Mouse (Mus musculus) kidney, adult 2 months (tissue): Measurements from ENCODE around the gene Chid1. TPM values are rescaled to one million over a fixed set of nuclear protein-coding genes. Genes with fewer than 3 reads are reported as not detected.

Experiments used
- DNase-seq: peaks from one replicate; pipeline ENCODE4 v3.0.0; 2021
- H3K27ac ChIP-seq: fragments of 200-500 bp; 2 replicates; pipeline ENCODE4 v1.5.1; 2012; ENCODE audit warnings: low read depth, low read length, control low read depth, inconsistent platforms; ENCODE audit not compliant: insufficient read depth
- H3K27me3 ChIP-seq: fragments of 200-500 bp; replicated peaks from 2 replicates; pipeline ENCODE4 v1.6.1; 2012; ENCODE audit warnings: mild to moderate bottlenecking, moderate library complexity, low read length, inconsistent platforms; ENCODE audit not compliant: control insufficient read depth, insufficient read depth
- H3K36me3 ChIP-seq: fragments of 200-500 bp; 2 replicates; pipeline ENCODE4 v1.6.1; 2012; ENCODE audit warnings: mild to moderate bottlenecking, moderate library complexity, low read length, inconsistent platforms; ENCODE audit not compliant: control insufficient read depth, insufficient read depth
- H3K4me1 ChIP-seq: fragments of 200-500 bp; 2 replicates; pipeline ENCODE4 v1.6.1; 2011; ENCODE audit warnings: low read length; ENCODE audit not compliant: control insufficient read depth, insufficient read depth
- H3K4me3 ChIP-seq: fragments of 200-500 bp; 2 replicates; pipeline ENCODE4 v1.5.1; 2011; ENCODE audit warnings: mild to moderate bottlenecking, low read depth, low read length, control low read depth; ENCODE audit not compliant: insufficient read depth
- CTCF ChIP-seq: fragments of 200-500 bp; conservative IDR thresholded peaks from 2 replicates; pipeline ENCODE4 v1.5.1; 2011; ENCODE audit warnings: low read depth, mild to moderate bottlenecking, control low read depth, low read length, moderate library complexity, mixed read lengths; ENCODE audit not compliant: insufficient read depth, insufficient read length
- POLR2A ChIP-seq: fragments of 200-500 bp; IDR thresholded peaks from one replicate; pipeline ENCODE4 v1.6.1; 2011; ENCODE audit warnings: low read depth, low read length, control low read depth
- WGBS: fragments of 180-500 bp; shearing (Covaris S2); methylation state at CpG from one replicate; pipeline ENCODE4 v1.1.7; 2018; 5-methylcytosine and 5-hydroxymethylcytosine counted together
- polyA plus RNA-seq: library from polyadenylated mRNA; depleted of rRNA; stranded (reverse); fragments of >200 nt; gene quantifications from 2 replicates; pipeline ENCODE4 v1.2.3, GENCODE M21; 2012

Gene Chid1
- polyA plus RNA-seq, 1 experiment: 35.6 TPM

DNA sequence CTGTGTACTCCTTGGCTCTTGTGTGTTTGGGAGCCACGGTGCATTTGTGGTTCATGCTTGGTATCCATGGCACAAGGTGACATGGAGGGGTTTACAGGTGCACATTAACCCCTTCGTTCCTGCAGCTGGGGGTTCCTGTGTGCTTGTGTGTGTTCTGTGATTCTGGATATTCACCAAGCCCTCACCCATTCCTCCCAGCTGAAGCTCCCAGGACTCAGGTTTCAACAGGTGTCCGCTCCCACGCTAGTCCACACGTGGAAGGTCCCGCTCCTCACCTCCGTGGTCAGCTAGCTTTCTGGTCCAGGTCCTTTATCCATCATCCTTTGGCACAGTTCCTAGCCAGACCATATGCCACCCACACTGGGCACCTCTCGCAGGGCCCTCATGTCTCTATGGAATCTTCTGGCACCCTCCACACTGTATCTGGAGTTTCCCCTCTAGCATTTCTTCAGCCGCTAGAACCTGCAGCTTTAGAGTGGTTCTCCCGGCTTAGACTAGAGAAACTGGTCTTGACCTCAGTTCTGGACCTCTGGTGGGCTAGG is 73.0 kb downstream of the Chid1 start:
- no peaks in the 10 kb centered on the region for H3K27me3 ChIP-seq
- no peaks in the 10 kb centered on the region for H3K36me3 ChIP-seq
- no peak for DNase-seq
- TF ChIP-seq CTCF: no peak
- H3K4me3 ChIP-seq: peak overlapping the region; percentile 32
- H3K4me1 ChIP-seq: peaks cover 31% of the 10 kb centered on the region
- H3K27ac ChIP-seq: peak overlapping the region; percentile 83
- 54% methylated on average over 10 of the region's 10 CpGs for WGBS

DNA sequence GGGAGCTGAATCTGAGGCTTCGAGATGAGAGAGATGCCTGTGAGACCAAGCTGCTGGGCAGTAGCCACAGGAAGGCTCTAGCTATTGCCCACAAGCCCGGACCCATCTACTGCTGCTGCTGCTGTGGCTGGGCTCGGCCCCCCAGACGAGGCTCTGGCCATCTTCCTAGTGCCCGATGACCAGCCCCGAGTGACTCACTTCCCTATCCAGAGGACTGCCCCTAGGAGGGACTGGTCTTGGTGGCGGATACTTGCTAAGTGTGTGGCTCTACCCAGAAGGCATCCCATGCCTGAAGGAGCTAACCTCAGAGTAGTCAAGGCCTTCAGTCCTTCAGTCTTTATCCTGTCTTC is 73.6 kb downstream of the Chid1 start:
- no peak for TF ChIP-seq CTCF
- no peak for TF ChIP-seq POLR2A
- Histone ChIP-seq H3K27ac (no peak overlapping the region), H3K4me3 (no peak overlapping the region), H3K36me3 (no peaks in the 10 kb centered on the region), H3K27me3 (no peaks in the 10 kb centered on the region), H3K4me1 (peaks cover 31% of the 10 kb centered on the region)
- DNase-seq: peak; percentile 31
- WGBS: 75% methylated on average over 7 of the region's 7 CpGs

DNA sequence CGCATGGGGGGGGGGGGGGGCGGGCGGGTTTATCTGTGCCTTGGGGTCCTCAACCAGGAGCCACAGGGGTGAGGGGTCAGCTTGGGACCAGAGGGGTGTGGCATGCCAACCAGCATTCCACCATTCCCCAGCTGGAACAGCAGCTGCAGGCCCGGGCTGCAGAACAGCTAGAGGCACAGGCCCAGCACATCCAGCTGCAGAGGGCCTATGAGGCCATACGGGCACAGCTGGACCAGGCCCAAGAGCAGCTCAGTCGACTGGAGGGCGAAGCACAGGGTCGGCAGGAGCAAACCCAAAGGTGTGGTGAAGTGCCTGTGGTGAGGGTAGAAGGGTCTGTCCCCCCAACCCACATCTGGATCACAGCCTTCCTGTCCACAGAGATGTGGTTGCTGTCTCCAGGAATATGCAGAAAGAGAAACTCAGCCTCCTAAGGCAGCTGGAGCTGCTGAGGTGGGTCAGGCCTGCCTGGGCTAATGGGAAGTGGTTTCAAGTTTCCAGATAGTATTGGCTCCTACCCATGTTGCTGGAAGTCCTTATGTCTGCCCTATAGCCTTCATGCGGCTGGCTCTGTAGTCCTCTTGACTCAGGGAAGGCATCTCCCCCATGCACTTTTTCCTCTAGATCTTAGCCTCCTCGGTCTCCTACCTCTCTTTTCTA is 74.1 kb downstream of the Chid1 start:
- no peak for DNase-seq
- H3K4me3 ChIP-seq: no peak overlapping the region
- 54% methylated on average over 9 of the region's 10 CpGs for WGBS
- H3K36me3 ChIP-seq: no peaks in the 10 kb centered on the region
- no peak overlapping the region for H3K27ac ChIP-seq
- no peaks in the 10 kb centered on the region for H3K27me3 ChIP-seq
- no peak for TF ChIP-seq POLR2A
- no peak for TF ChIP-seq CTCF
- peaks cover 31% of the 10 kb centered on the region for H3K4me1 ChIP-seq

DNA sequence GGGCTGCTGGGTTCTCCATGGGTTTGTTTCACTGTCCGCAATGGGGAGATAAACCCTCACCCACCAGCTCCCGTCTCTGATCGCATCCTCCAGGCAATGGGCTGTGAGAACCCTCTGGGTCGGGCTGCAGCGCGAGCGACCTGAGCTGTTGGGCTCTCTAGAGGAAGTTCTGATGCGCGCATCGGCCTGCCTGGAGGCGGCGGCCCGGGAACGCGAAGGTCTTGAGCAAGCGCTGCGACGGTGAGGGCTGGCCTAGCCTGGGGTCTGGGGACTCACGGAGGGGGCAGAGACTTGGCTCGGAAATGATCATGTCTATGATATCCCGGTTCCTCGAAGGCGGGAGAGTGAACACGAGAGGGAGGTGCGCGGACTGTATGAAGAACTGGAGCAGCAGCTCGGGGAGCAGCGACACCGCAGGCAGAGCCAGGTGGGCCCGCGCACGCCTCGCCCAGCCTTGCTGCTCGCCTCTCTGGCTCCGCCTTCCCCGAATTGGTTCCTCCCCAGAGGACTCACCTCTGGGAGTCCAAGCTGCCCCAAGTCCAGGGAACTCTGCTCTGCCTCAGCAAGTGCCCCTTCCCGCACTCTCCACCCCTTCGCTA is 75.0 kb downstream of the Chid1 start:
- Histone ChIP-seq H3K27me3 (no peaks in the 10 kb centered on the region), H3K4me1 (peaks cover 27% of the 10 kb centered on the region), H3K27ac (peak overlapping the region; percentile 25; the same call in 1 of the 2 replicates)

DNA sequence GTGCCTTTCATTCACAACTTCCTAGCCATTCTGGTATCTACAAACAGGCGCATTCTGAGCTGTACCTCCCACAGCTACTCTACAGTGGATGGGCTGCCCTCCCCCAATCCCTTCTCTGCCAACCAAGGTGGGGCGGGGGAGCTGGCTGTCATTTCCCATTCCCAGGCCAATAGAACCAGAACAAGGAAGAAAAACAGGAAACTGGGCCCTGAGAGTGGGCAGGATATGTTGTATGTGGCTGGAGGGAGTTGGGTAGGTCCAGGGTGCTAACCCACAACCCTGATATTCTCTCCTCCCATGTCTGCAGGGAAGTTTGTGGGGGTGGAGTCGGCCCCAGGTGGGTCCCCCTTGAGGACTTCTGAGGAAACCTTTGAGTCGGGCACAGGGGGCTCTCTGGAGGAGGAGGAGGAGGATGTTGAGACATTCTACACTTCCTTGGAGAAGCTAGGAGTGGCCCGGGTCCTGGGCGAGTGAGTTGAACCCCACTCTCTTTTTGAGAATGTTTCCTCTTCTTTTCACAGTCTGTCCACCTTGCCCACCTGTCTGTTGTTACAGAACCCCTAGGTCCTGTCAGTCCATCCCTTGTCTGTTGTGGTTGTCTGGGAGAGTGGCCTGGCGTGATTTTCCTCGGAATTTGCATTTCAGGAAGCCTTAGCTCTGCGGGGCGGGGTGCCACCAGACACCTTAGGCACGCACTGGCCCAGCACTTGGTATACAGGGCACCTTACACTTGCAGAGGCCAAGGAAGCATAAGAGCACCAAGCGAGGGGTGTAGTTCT is 75.6 kb downstream of the Chid1 start:
- no peak for TF ChIP-seq CTCF
- TF ChIP-seq POLR2A: no peak
- WGBS: 62% methylated on average over 12 of the region's 12 CpGs
- H3K4me1 ChIP-seq: peaks cover 20% of the 10 kb centered on the region
- peak overlapping the region; percentile 29; the same call in 1 of the 2 replicates for H3K4me3 ChIP-seq
- H3K27me3 ChIP-seq: no peaks in the 10 kb centered on the region
- peak overlapping the region; percentile 34 for H3K27ac ChIP-seq
- DNase-seq: peak; percentile 86
- H3K36me3 ChIP-seq: no peaks in the 10 kb centered on the region

More for the DNA sequence above, 75.0 kb downstream of the Chid1 start:
- peak overlapping the region; percentile 29; the same call in 1 of the 2 replicates for H3K4me3 ChIP-seq
- 36% methylated on average over 38 of the region's 38 CpGs for WGBS
- H3K36me3 ChIP-seq: no peaks in the 10 kb centered on the region
- no peak for TF ChIP-seq POLR2A
- no peak for TF ChIP-seq CTCF
- peak; percentile 68 for DNase-seq

DNA sequence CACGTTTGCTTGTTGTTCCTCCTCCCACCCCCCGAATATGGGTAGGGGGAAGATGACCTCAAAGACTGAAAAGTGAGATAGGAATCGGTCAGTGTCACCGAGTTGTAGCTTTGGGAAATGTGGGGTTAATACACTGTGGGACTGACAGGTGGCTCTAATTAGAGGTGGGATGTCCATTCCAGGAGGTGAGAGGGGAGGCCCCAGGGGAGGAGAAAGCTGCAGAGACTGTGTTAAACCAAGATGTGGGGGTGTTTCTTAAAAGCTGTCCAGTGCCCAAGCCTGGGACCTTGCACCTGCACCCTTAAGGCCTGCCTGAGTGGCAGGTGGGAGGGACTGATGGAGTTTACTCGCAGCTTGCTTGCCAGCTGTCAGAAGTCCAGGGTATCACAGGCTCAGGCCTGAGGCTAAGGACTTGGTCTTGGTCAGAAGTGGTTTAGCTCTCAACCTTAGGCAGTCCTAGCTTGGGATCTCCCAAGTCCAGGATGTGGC is 77.3 kb downstream of the Chid1 start:
- Histone ChIP-seq H3K27ac (peak overlapping the region; percentile 44; the same call in 1 of the 2 replicates), H3K4me1 (peaks cover 10% of the 10 kb centered on the region), H3K27me3 (no peaks in the 10 kb centered on the region), H3K4me3 (peak overlapping the region; percentile 66), H3K36me3 (no peaks in the 10 kb centered on the region)
- WGBS: 12% methylated on average over 5 of the region's 5 CpGs
- peak; percentile 88 for DNase-seq
- TF ChIP-seq CTCF (no peak), POLR2A (no peak)

DNA sequence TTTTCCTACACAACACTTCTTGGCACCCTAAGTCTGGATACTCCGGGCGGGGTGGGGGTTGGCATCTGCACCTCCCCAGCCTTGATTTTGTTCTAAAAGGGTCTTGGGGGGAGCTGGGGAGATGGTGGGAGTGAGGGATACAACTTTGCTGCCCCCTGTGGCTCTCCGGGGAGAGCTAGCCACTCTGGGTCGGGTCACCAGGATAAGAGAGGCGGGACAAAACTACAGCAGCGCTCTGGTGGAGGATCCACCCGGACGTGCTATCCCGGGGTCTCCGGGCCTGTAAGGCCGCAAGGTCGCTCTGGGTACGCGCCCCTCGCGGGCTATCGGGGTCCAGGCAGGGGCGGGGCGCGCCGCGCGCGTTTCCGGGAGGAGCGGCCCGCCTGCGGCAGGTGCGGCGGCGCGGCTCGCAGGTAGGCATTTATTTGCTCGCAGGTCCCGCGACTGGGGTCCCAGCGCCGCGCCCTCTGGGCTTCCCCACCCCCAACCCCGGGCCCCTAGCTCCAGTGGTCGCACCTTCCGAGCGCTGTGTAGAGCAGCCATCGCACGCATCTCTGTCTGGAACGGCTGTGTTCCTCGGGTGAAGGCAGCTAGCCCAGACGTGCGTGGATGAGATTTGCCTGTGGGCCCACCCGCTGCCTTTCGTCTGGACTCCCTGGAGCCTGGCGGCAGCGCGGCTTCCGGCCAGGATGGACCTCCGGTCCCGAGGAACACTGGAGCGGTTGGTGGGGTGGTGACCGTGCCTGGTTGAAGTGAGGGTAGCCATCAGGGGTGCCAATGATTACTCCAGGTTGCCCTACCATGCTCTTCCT is 77.9 kb downstream of the Chid1 start:
- peak overlapping the region; percentile 44 for H3K27ac ChIP-seq
- H3K27me3 ChIP-seq: no peaks in the 10 kb centered on the region
- 2% methylated on average over 59 of the region's 59 CpGs for WGBS
- DNase-seq: no peak
- no peaks in the 10 kb centered on the region for H3K36me3 ChIP-seq
- no peak for TF ChIP-seq POLR2A
- no peak; the same call in 1 of the 2 replicates for TF ChIP-seq CTCF
- peaks cover 10% of the 10 kb centered on the region for H3K4me1 ChIP-seq
- peak overlapping the region; percentile 66 for H3K4me3 ChIP-seq
